Mouse (Mus musculus) ES-Bruce4 (cell line): ENCODE measurements around the gene Slc39a1.

Source experiments
- EP300 ChIP-seq: IDR thresholded peaks from 2 replicates; pipeline ENCODE4 v1.6.1; 2011; ENCODE audit warnings: low read depth, low read length; ENCODE audit not compliant: insufficient read depth
- POLR2A ChIP-seq: IDR thresholded peaks from one replicate; pipeline ENCODE4 v1.8.1; 2011; ENCODE audit warnings: low read length; ENCODE audit not compliant: insufficient read depth

DNA sequence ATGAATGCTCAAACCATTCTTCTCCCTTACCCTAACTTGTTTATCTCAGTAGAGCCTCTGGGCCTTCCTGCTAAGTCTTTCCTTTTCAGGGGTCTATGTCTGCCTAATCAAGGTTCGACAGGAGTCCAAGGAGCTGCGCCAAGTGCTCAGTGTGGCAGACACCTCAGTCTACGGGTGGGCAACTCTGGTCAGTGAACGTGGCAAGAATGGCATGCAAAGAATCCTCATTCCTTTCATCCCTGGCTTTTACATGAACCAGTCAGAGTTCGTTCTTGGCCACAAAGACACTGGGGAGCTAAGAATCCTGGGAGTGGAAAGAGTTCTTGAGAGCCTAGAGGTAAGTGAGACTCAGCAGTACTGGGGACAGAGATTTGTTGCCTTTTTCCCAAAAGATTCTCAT lies 44.4 kb upstream of the Slc39a1 start:
- TF ChIP-seq EP300 (no peak), POLR2A (no peak)
